8 mouse cellular contexts compared by ENCODE assay signal in genomic region chr13:80709531-80710306, GRCm38 (mm10).
A peak's percentile ranks its signal among the peaks of the same experiment; 100 is the strongest.
DNase-seq lines count a peak whose midpoint lies in the region.

No protein-coding gene starts in this region.

- DNase-seq in cerebellum, postnatal 14 days, result peak; percentile 82 to 85
- no peak for DNase-seq in cerebellum, adult 11 months
- DNase-seq in brain, adult 2 months (ENCODE audit: low read depth, low spot score), result peak; percentile 65
- DNase-seq in frontal cortex, adult 2 months (ENCODE audit: extremely low spot score in 1 of 2, low spot score in 1 of 2), result peak; percentile 40 to 41
- DNase-seq in lung, postnatal 14 days, result peak; percentile 14
- DNase-seq in kidney, postnatal 36 days, result no peak
- DNase-seq in layer of hippocampus, adult 8-10 months (ENCODE audit: low spot score in 2 of 2), result no peak
- DNase-seq in kidney, adult 9 months, result no peak

Comparison
In these comparisons a context has a peak if more than half of its experiments do, and no peak if none do; other contexts are left out.
1. DNase-seq: peak in cerebellum, postnatal 14 days (2 of 2), brain, adult 2 months (single experiment), frontal cortex, adult 2 months (2 of 2) and lung, postnatal 14 days (single experiment); none in cerebellum, adult 11 months (single experiment), kidney, postnatal 36 days (0 of 2), layer of hippocampus, adult 8-10 months (0 of 2) and kidney, adult 9 months (single experiment).